Mouse (Mus musculus) CD8-positive naive resting alpha-beta T cell, adult 2 months (primary cell): ENCODE data around the gene Srd5a1.
"Not testable (repeated sequence)": the region's sequence is repeated elsewhere in the genome, so short reads cannot be mapped to it uniquely, and the experiment has no call there.

ENCODE experiments used
- DNase-seq, 2 experiments: peaks; one replicate each; pipeline ENCODE4 v3.0.0; 2022; ENCODE audit warnings: low read depth in 2 of 2, low spot score in 2 of 2

Srd5a1 gene

DNA sequence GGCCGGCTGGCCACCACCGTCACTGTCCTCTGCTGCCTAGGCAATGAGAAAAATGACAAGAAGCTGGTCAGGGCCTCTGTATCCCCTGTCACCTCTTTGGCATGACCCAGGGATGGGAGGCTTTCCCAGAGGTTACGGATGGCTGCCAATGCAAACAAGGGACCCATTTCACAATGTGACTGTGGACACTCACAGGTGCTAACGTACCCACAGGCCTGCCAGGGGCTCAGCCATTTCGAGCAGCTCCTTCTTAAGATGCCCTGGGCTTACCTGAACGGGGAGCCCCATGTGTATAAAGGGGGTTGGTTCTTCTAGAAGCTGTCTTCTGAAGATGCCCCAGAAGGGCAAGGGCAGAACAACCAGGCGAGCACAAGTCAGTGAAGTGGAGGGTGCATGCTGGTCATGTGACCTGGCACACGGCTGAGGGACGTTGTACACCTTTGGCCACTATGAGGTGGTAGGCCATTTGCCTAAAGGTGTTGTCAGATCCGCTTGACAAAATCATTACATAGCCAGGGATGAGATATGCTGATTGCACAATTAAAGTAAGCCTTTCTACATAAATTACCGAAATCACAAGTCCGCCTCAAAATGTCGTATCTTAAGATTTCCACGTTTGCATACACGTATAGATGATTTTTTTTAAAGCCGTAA is 33.9 kb downstream of the Srd5a1 start:
- DNase-seq: no peak

DNA sequence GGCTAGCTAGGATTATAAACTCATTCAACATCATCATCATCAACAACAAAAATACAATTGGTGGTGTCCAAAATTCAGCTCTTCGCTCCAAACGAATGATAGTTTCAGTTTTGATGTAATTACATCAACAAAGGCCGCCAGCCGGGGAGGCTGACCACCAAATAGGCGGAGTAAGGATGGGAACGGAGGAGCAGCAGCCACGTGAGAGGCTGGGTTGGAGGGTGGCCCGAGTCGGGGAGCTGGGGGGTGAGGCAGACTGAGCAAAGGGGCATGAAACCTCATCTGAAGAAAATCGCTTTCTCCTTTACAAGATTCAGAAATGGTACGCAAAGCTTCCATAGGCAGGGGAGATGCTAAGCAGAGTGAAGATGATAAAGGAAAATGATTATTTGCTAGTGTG is 34.6 kb downstream of the Srd5a1 start:
- no peak for DNase-seq

DNA sequence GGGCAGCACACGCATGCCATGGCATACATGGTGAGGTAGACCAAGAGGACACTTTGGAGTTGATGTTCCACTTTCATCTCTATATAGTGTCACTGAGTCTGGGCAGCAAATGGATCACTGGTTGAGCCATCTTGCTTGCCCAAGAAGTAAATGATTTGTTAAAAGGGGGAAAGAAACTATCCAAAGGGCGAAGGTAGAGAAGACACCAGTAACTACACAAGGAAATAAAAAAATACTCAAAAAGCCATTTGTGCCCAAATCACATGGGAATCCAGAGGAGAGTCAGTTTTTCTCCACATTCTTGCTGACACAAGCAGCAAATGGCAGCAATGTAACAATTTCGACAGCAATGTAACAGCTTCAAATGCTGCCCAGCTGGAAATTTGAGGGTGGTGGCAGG is 38.6 kb downstream of the Srd5a1 start:
- DNase-seq: no peak

DNA sequence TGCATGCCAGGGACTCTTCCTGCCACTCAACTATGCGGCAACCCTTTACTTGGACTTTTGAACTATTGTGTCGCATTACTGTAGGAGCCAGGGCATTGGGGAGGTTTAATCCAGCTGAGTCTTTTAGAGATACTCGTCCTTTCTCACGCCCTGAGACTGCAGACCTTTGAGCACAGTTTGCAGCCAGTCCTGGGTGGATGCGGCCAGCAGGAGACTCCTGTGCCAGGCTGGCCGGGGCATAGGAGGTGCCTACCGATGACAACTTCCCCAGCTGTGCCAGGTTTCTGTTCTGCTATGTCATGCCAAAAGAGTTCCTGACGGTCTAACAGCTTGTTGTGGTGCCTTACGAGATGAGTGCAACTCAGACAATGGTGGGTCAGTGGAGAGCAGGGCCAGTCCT is 42.0 kb downstream of the Srd5a1 start:
- DNase-seq: no peak

DNA sequence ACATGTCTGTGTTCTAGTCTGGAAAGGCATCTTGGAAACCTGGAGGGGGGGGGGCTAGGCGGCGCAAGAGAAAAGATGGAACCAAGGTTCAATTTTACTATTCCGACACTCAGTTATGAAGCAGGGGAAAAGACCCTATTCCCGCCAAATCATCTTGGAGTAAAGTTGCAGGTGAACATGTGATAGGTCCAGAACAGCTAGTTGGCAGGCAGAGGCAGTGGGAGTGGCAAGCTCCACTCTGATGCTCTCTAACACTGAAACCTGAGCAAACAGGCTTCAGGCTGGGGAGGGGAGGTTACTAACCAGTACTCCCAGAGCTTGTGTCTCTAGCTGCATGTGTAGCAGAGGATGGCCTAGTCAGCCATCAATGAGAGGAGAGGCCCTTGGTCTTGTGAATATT is 45.8 kb downstream of the Srd5a1 start:
- DNase-seq: not testable (repeated sequence)

DNA sequence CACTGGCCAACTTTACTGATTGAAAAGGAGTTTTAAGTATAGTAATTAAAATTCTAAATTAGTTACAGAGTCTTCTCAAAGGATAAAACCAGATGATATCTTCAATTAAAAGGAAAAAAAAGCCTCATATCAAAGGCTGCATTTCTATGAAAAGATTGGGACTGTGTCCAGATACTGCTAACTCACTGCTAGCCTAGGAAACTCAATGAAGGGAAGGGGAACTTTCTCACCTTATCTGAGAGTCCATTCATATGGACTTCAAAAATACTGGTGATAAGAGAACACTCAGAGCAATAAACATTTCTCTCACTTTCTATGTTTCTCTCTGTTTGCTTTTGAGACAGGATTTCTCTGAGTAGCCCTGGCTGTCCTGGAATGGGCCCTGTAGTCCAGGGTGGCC is 46.7 kb downstream of the Srd5a1 start:
- no peak for DNase-seq

DNA sequence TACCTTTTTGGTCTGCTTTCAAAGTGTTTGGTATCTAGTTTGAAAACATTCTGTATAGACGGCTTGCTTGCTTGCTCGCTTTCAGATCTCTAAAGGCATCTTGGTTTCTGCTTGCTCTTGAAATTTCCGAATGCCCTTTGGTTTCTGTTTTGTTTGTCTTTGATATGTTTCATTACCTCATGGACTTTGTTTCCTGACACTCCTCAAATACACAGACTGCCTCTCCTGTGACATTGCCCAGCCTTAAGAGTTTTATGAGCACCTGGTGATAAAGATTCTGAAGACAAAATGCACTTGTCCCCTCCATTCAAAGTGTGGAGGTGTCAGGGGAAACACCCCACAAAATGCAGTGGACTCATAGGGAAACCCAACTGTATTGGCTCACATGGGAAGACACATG is 47.3 kb downstream of the Srd5a1 start:
- DNase-seq: no peak

DNA sequence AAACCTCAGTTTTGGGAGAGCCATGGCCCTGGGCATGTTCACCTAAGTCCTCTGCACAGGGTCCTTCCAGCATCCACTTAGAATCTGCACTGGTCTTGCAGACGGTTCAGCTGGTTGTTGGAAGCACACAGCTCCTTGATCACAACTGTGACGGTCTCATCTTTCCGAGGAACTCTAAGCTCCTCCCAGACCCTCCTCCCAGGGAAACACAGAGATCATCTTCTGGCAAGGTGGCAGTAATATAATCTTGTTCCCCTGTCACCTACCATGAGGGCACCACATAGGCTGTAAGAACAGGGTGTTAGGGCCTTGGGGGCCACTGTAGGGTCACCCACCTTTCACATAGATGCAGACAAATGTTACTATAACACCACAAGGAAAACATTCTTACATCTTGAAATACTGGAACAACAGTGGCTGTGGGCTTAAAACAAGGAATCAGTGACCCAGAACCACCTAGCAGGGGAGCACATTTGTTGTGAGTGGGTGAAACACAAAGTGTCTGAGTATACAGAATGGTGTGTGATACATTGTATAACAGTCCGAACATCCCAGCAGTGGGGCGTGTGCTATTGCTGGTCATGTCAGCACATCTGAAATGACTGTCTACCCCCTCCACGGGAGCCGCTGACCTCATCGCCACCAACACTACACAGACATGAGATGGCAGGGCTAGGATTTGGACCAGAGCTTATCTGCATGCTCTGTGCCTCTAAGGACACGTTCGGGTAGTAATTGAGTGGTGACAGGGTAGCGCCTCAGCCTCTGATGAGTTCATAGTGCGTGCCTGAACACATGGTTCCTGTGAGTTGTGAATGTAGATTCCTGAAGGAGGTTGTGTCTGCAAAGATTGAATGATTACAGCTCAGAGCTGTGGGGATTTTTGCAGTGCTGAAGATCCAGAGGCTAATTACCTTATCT is 48.3 kb downstream of the Srd5a1 start:
- DNase-seq: no peak

DNA sequence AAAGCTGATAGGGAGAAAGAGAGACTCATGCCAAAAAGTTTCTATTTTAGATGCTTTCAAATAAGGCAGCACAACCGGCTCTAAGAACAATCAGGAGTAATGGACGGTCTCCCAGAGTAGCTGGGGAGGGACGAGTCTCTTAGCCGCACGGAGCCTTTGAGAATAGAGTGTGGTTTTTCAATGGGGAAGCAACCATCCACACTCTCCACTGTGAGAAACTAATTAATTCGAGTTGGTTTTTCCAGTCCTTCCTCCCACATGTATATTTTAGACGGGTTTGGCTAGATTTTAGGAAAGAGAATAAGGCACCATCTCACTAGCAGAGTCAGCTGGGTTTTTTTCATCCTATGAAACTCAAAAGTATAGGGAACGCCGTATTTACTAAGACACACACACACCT is 49.2 kb downstream of the Srd5a1 start:
- no peak for DNase-seq

DNA sequence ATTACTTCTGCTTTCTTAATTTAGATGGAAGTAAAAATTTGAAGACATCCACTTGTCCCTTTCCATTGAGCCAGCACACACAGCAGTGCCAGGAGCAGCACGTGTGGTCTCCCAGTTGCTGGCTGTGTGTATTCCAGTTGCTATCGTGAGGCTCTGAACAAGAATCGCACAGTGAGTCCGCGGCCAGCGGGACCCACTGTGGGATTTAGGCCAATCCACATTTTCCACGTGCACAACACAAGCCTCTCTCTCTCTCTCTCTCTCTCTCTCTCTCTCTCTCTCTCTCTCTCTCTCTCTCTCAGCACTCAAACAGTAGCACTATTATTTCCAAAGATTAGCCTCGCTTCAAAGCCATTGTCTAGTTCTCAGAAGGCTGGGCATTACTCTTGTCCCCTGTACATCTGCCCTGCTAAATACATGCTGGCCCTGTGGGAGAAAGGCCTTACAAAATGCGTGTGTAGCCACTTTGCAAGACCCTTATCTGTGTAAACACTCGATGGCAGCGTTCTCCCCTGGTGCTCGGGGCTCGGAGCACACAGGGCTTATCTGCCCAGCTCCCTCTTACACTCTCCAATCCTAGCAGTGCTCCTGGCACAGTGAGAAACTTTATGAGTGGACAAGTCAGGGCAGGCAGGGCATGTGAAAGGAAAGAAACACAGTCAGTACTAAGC is 51.8 kb downstream of the Srd5a1 start:
- no peak for DNase-seq

DNA sequence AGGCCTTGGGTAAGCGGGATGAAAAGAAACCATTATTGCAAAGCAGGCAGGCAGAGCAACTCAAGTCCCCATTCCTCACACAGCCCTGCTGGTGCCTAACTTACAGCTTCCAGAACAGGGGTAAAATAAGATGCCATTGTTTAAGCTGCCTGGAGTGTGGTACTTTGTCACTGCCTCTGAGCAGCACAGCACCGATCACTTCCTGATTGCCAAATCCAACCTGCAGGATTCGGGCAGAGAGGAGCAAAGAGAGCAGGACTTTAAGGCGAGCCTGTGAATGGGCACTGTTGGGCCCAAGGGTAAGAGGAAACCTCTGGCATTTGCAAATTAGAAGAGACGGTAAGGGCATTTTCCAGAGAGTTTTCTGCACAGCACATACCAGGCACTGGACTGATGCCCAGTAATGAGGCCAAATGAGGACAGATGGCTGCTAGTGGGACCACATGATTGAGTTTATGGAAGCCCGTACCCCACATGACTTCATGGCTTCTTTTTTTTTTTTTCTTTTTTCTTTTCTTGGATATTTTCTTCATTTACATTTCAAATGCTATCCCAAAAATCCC is 53.1 kb downstream of the Srd5a1 start:
- DNase-seq: no peak

DNA sequence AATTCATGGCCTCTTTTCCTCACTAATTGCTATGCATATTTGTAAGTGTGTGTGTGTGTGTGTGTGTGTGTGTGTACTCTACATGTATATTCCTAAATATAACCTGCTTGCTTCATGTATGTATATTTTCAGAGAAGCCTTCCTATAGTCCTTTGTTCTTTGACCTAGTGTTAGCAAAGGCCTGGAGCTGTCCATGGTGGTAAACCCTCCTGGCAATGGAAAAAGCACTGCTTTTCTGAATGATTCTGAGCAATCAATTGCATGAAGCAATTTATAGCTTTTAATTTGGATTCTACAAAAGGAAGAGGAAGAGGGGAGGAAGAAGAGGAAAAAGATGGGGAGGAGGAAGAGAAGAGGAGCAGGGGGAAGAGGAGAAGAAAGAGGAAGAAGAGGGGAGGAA is 54.5 kb downstream of the Srd5a1 start:
- no peak for DNase-seq

DNA sequence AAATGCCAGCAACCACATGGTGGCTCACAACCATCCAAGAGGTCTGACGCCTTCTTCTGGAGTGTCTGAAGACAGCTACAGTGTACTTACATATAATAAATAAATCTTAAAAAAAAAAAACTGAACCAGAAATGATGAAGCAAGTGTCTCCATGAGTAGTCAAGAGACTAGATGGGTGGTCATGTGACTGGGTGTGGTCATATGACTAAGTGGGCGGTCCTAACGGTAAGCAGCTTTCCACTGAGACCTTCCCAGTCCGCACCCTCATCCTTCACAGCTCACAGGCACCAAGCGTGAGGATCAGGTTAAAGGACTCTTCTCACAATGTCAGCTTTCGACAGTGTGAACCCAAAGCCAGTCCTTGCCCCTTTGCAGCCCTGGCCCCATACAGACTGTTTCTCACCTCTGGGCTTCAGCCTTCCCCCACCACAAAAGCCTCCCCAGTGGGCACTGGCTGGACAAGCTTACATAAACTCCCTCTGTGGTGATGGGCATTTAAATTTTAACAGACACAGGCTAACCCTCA is 55.2 kb downstream of the Srd5a1 start:
- no peak for DNase-seq

DNA sequence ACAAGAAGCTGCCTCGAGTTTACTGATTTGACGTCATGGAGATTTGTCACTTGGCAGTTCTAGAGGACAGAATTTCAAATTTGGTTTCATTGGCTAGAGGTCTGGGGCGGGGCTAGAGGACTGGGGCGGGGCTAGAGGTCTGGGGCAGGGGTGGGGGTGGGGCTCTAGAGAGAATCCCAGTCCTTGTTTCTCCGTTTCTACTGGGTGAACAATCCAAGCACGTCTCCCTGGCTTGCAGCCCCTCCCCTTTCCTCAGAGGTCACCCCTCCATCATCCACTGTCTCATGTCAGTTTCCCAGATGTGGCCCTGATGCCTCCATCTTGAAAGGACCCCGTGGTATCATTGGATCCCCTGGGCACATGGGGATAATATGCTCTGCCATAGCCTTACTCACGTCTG is 56.2 kb downstream of the Srd5a1 start:
- DNase-seq: no peak

DNA sequence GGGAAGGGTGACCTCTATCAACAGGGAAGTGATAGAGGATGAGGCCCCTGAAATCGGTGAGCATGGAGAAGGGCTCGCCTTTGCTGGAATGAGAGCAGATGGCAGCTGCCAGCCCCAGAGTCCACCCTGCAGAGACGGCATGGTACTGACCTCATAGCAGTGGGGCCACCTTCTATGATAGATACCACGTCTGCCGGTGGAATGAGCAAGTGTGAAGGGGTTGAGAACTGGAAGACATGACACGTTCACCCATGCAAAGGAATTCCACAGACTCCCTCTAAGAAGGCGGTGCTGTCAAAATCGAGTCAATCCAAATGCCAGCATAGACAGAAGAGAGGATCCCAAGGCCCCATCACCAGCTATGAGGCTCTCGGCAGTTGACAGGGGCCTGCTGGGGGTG is 57.0 kb downstream of the Srd5a1 start:
- DNase-seq: no peak

DNA sequence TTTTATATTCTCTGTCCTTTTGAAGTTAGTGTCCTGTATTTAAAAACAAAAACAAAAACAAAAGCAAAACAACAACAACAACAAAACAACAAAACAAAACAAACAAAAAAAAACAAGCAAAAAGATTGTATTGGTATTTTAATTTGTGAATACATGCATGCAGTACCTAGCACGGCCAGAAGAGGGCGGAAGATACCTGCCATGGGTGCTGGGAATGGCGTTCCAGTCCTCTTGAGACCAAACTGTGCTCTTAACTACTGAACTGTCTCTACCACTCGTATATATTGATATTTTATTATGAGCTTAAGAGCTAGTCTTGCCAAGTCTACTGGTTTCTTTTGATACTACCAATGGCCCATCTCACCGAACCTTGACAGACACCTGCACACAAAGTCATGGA is 58.2 kb downstream of the Srd5a1 start:
- DNase-seq: peak in 1 of 2 experiments; percentile 22

DNA sequence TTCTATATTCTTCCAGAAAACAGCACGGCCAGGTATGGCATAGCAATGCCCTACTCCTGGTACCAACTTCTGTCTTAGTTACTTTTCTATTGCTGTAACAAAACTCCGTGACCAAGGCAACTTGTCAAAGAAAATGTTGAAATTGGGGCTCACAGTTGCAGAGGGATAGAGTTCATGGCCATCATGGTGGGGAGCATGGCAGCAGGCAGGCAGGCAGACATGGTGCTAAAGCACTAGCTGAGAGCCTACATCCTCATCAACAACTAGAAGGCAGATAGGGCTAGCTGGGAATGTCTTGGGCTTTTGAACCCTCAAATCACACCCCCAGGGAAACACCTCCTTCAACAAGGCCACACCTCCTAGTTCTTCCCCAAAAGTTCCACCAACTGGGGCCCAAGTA is 60.4 kb downstream of the Srd5a1 start:
- no peak for DNase-seq

DNA sequence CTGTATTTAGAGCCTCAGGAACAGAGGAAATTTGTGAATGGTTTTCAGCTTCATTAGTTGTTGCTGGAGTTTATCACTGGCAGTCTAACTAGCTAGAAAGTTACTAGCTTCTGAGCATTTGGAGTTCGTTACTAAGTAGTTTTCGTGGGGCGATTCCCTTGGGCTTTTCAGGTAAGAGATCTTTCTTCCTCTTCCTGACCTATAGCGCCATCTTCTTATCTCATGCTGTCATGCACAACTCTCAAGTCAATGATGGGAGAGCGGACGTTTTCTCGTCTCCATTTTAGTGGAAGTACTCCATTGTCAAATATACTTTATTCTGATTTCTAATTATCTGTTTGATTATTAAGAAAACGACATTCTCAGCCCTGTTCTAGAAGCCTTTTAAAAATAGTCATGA is 61.3 kb downstream of the Srd5a1 start:
- no peak for DNase-seq

DNA sequence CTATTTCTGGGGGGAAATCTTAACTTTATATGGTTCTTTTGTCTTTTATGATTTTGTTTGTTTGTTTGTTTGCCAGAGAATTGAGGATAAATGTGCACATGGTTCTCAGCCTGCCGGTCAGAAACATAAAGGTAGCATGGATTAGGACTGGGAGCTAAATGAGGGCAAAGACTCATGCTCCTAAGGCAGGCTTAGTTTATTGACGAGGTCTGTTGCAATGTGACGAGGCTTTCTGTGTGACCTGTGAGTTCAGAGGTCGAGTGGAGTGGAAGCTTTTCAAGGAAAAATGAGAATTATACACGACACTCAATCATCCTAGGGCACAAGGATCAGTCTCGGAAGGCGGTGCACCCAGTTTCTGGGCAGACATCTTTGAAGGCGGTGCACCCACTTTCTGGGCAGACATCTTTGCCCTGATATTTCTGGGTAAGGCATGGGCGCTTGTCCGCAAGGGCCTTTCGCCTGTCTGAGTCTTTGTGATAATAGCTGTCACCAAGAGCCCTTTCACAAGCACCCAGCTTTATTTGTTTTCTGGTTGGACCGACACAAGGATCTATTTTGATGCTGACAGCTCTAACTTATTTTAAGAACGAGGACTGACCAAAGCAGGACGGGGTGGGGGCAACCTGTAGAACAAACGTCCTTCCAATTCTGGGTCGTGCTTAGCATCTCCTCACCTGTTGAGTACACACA is 63.6 kb downstream of the Srd5a1 start:
- DNase-seq: no peak

DNA sequence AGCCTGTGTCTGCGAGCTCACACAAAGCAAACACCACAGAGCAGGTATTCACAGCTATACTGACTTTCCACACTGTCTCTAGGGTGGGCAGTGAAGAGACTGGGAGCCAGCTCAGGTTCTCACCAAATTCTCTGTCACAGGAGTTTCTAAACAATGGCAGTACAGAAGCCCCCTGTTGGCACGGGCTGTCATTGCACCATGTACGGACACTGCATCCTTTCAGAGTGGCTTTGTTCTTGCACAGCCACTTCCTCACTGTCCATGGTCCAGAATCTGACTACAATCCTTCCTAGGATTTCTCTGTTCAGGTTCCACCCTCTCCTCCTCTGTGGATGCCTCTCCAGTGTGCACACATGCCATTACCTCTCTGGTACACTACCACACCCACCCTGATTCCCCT is 66.2 kb downstream of the Srd5a1 start:
- DNase-seq: peak; percentile 48 to 68

DNA sequence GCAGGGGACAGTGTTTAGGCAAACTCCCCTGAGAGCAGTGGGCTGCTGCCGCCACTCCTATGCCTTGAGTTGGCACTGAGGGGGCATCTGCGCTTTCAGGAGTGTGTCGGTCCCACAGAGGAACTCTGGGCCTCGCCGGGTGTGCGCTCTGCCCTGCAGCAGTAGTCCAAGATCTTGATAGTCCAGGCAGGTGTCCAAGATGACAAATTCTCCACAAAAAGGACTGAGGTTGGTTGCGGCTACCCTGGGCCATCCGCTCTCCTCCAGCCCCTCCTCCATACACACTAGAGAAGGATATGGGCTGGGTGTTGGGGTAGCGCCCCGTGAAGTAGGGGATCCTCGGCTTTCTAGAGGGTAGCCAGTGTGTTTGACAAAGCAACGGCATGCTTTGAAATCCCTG is 67.6 kb downstream of the Srd5a1 start:
- no peak for DNase-seq
